Mouse (Mus musculus) stomach, embryonic 15.5 days (tissue): ENCODE results near the gene Sppl2c. TPM values are rescaled to one million over a fixed set of nuclear protein-coding genes. Genes with fewer than 3 reads are reported as not detected.

Source experiments
- ATAC-seq: fragments of 200-750 bp; cut with Nextera tagmentation; 2 replicates; pipeline ENCODE4 v1.8.0; 2017; ENCODE audit warnings: low read depth, moderate number of reproducible peaks, moderate TSS enrichment; ENCODE audit not compliant: insufficient read depth, low FRiP score
- H3K27ac ChIP-seq: fragments of 300-500 bp; sonication (generic); 2 replicates; pipeline ENCODE4 v1.5.1; 2015; ENCODE audit warnings: mild to moderate bottlenecking, inconsistent platforms
- H3K27me3 ChIP-seq: fragments of 300-500 bp; sonication (generic); replicated peaks from 2 replicates; pipeline ENCODE4 v1.6.1; 2015; ENCODE audit warnings: inconsistent platforms
- H3K36me3 ChIP-seq: fragments of 300-500 bp; sonication (generic); 2 replicates; pipeline ENCODE4 v1.6.1; 2015; ENCODE audit warnings: inconsistent platforms
- H3K4me1 ChIP-seq: fragments of 300-500 bp; sonication (generic); 2 replicates; pipeline ENCODE4 v1.6.1; 2015; ENCODE audit warnings: inconsistent platforms
- H3K4me2 ChIP-seq: fragments of 300-500 bp; sonication (generic); 2 replicates; pipeline ENCODE4 v1.6.1; 2015; ENCODE audit warnings: mild to moderate bottlenecking, inconsistent platforms
- H3K4me3 ChIP-seq: fragments of 300-500 bp; sonication (generic); replicated peaks from 2 replicates; pipeline ENCODE4 v1.5.1; 2015; ENCODE audit warnings: inconsistent platforms
- H3K9ac ChIP-seq: fragments of 300-500 bp; sonication (generic); 2 replicates; pipeline ENCODE4 v1.6.1; 2015; ENCODE audit warnings: inconsistent platforms
- H3K9me3 ChIP-seq: fragments of 300-500 bp; sonication (generic); 2 replicates; pipeline ENCODE4 v1.6.1; 2016; ENCODE audit warnings: inconsistent platforms
- WGBS: fragments of 180-500 bp; shearing (Covaris S2); methylation state at CpG from one replicate; pipeline ENCODE4 v1.1.7; 2015; 5-methylcytosine and 5-hydroxymethylcytosine counted together
- polyA plus RNA-seq: library from polyadenylated mRNA; unstranded; fragments of >200 nt; fragmentation: Nextera tagmentation; extraction: Ambion mirVana; gene quantifications from 2 replicates; pipeline ENCODE4 v1.2.1, GENCODE M21; 2015

The Sppl2c gene
- polyA plus RNA-seq, 1 experiment from 2014 or later, result not detected

GRCm38 (mm10) chr11:104159769-104160272 is 26.3 kb upstream of the Sppl2c start:
- H3K27ac ChIP-seq, result no peak overlapping the region
- H3K4me3 ChIP-seq, result no peak overlapping the region
- 65% methylated on average over 4 of the region's 4 CpGs for WGBS
- H3K36me3 ChIP-seq, result no peaks in the 10 kb centered on the region
- ATAC-seq, result no peak
- no peak overlapping the region for H3K4me2 ChIP-seq
- H3K9me3 ChIP-seq, result no peaks in the 10 kb centered on the region
- H3K4me1 ChIP-seq, result no peaks in the 10 kb centered on the region
- peaks cover 13% of the 10 kb centered on the region; the same call in 1 of the 2 replicates for H3K27me3 ChIP-seq
- no peak overlapping the region for H3K9ac ChIP-seq

GRCm38 (mm10) chr11:104161153-104161552 is 25.0 kb upstream of the Sppl2c start:
- H3K27ac ChIP-seq, result no peak overlapping the region
- H3K9me3 ChIP-seq, result no peaks in the 10 kb centered on the region
- ATAC-seq, result no peak
- WGBS, result 74% methylated on average over 5 of the region's 5 CpGs
- H3K36me3 ChIP-seq, result no peaks in the 10 kb centered on the region
- H3K4me3 ChIP-seq, result no peak overlapping the region
- H3K4me2 ChIP-seq, result no peak overlapping the region
- peaks cover 13% of the 10 kb centered on the region; the same call in 1 of the 2 replicates for H3K27me3 ChIP-seq
- H3K4me1 ChIP-seq, result no peaks in the 10 kb centered on the region
- no peak overlapping the region for H3K9ac ChIP-seq

- no peaks in the 10 kb centered on the region for H3K4me1 ChIP-seq
- 89% methylated on average over 10 of the region's 10 CpGs for WGBS
- ATAC-seq, result no peak
- H3K4me3 ChIP-seq, result no peak overlapping the region
- H3K4me2 ChIP-seq, result no peak overlapping the region
- H3K27me3 ChIP-seq, result 0 out of 2 replicates have a peak, but pooled peaks cover 3% of the 10 kb centered on the region
- no peaks in the 10 kb centered on the region for H3K9me3 ChIP-seq
- H3K36me3 ChIP-seq, result no peaks in the 10 kb centered on the region
- H3K27ac ChIP-seq, result no peak overlapping the region
- H3K9ac ChIP-seq, result no peak overlapping the region
Observed at GRCm38 (mm10) chr11:104164257-104164656, 21.9 kb upstream of the Sppl2c start.

- Histone ChIP-seq H3K4me1 (no peaks in the 10 kb centered on the region), H3K4me3 (no peak overlapping the region), H3K9me3 (no peaks in the 10 kb centered on the region), H3K27ac (no peak overlapping the region), H3K36me3 (no peaks in the 10 kb centered on the region), H3K4me2 (no peak overlapping the region), H3K27me3 (no peaks in the 10 kb centered on the region), H3K9ac (no peak overlapping the region)
- WGBS, result 31% methylated on average over 12 of the region's 12 CpGs
- no peak for ATAC-seq
Observed at GRCm38 (mm10) chr11:104171281-104171781, 14.8 kb upstream of the Sppl2c start.

- Histone ChIP-seq H3K4me2 (no peak overlapping the region), H3K27me3 (no peaks in the 10 kb centered on the region), H3K36me3 (no peaks in the 10 kb centered on the region), H3K9me3 (no peaks in the 10 kb centered on the region), H3K27ac (no peak overlapping the region), H3K4me1 (no peaks in the 10 kb centered on the region), H3K9ac (no peak overlapping the region), H3K4me3 (no peak overlapping the region)
- WGBS, result 32% methylated on average over 7 of the region's 7 CpGs
- no peak for ATAC-seq
Observed at GRCm38 (mm10) chr11:104178893-104179292, 7.2 kb upstream of the Sppl2c start.

- Histone ChIP-seq H3K4me3 (no peak overlapping the region), H3K9ac (no peak overlapping the region), H3K36me3 (no peaks in the 10 kb centered on the region), H3K9me3 (no peaks in the 10 kb centered on the region), H3K4me1 (no peaks in the 10 kb centered on the region), H3K4me2 (no peak overlapping the region), H3K27ac (no peak overlapping the region), H3K27me3 (no peaks in the 10 kb centered on the region)
- no peak for ATAC-seq
- WGBS, result 68% methylated on average over 5 of the region's 5 CpGs
Observed at GRCm38 (mm10) chr11:104179804-104180203, 6.3 kb upstream of the Sppl2c start.

GRCm38 (mm10) chr11:104182141-104182540 is 4.0 kb upstream of the Sppl2c start:
- no peaks in the 10 kb centered on the region for H3K36me3 ChIP-seq
- ATAC-seq, result no peak
- 78% methylated on average over 3 of the region's 3 CpGs for WGBS

GRCm38 (mm10) chr11:104186837-104187150 is 667 bp downstream of the Sppl2c start:
- no peaks in the 10 kb centered on the region for H3K9me3 ChIP-seq

More at GRCm38 (mm10) chr11:104182141-104182540, 4.0 kb upstream of the Sppl2c start:
- Histone ChIP-seq H3K27ac (no peak overlapping the region), H3K9me3 (no peaks in the 10 kb centered on the region), H3K4me1 (no peaks in the 10 kb centered on the region), H3K4me3 (no peak overlapping the region), H3K27me3 (no peaks in the 10 kb centered on the region), H3K4me2 (no peak overlapping the region), H3K9ac (no peak overlapping the region)

GRCm38 (mm10) chr11:104187766-104188165 is 1.6 kb downstream of the Sppl2c start:
- ATAC-seq, result no peak
- no peak overlapping the region for H3K27ac ChIP-seq
- no peak overlapping the region for H3K4me3 ChIP-seq
- no peaks in the 10 kb centered on the region for H3K27me3 ChIP-seq
- no peaks in the 10 kb centered on the region for H3K9me3 ChIP-seq
- WGBS, result 90% methylated on average over 10 of the region's 10 CpGs
- H3K9ac ChIP-seq, result no peak overlapping the region
- no peak overlapping the region for H3K4me2 ChIP-seq
- H3K36me3 ChIP-seq, result no peaks in the 10 kb centered on the region
- no peaks in the 10 kb centered on the region for H3K4me1 ChIP-seq

More at GRCm38 (mm10) chr11:104186837-104187150, 667 bp downstream of the Sppl2c start:
- Histone ChIP-seq H3K4me3 (no peak overlapping the region), H3K36me3 (no peaks in the 10 kb centered on the region), H3K27ac (no peak overlapping the region), H3K27me3 (no peaks in the 10 kb centered on the region), H3K9ac (no peak overlapping the region), H3K4me2 (no peak overlapping the region), H3K4me1 (no peaks in the 10 kb centered on the region)
- WGBS, result 87% methylated on average over 9 of the region's 9 CpGs
- no peak for ATAC-seq

- ATAC-seq, result no peak
- Histone ChIP-seq H3K9ac (no peak overlapping the region), H3K4me2 (no peak overlapping the region), H3K4me3 (no peak overlapping the region), H3K9me3 (no peaks in the 10 kb centered on the region), H3K4me1 (no peaks in the 10 kb centered on the region), H3K27ac (no peak overlapping the region), H3K27me3 (no peaks in the 10 kb centered on the region), H3K36me3 (no peaks in the 10 kb centered on the region)
- 84% methylated on average over 2 of the region's 2 CpGs for WGBS
Observed at GRCm38 (mm10) chr11:104190008-104190407, 3.9 kb downstream of the Sppl2c start.

GRCm38 (mm10) chr11:104195382-104195781 is 9.3 kb downstream of the Sppl2c start:
- ATAC-seq, result no peak
- WGBS, result 73% methylated on average over 11 of the region's 11 CpGs
- H3K4me1 ChIP-seq, result no peaks in the 10 kb centered on the region
- no peak overlapping the region for H3K9ac ChIP-seq
- no peak overlapping the region for H3K27ac ChIP-seq
- H3K4me2 ChIP-seq, result no peak overlapping the region
- H3K27me3 ChIP-seq, result peaks cover 12% of the 10 kb centered on the region; the same call in 1 of the 2 replicates
- no peaks in the 10 kb centered on the region for H3K9me3 ChIP-seq
- no peaks in the 10 kb centered on the region for H3K36me3 ChIP-seq
- no peak overlapping the region for H3K4me3 ChIP-seq

GRCm38 (mm10) chr11:104195791-104196190 is 9.7 kb downstream of the Sppl2c start:
- ATAC-seq, result no peak
- peaks cover 12% of the 10 kb centered on the region; the same call in 1 of the 2 replicates for H3K27me3 ChIP-seq
- no peaks in the 10 kb centered on the region for H3K9me3 ChIP-seq
- H3K4me3 ChIP-seq, result no peak overlapping the region
- H3K27ac ChIP-seq, result no peak overlapping the region
- H3K36me3 ChIP-seq, result no peaks in the 10 kb centered on the region
- H3K9ac ChIP-seq, result no peak overlapping the region
- no peak overlapping the region for H3K4me2 ChIP-seq
- 10% methylated on average over 9 of the region's 9 CpGs for WGBS
- H3K4me1 ChIP-seq, result no peaks in the 10 kb centered on the region

GRCm38 (mm10) chr11:104197861-104198260 is 11.7 kb downstream of the Sppl2c start:
- 3% methylated on average over 10 of the region's 10 CpGs for WGBS
- Histone ChIP-seq H3K27me3 (peaks cover 12% of the 10 kb centered on the region; the same call in 1 of the 2 replicates), H3K27ac (no peak overlapping the region), H3K4me1 (no peaks in the 10 kb centered on the region), H3K36me3 (no peaks in the 10 kb centered on the region), H3K4me2 (no peak overlapping the region), H3K9ac (no peak overlapping the region), H3K9me3 (no peaks in the 10 kb centered on the region), H3K4me3 (no peak overlapping the region)
- ATAC-seq, result no peak
